In the genomic region with DNA sequence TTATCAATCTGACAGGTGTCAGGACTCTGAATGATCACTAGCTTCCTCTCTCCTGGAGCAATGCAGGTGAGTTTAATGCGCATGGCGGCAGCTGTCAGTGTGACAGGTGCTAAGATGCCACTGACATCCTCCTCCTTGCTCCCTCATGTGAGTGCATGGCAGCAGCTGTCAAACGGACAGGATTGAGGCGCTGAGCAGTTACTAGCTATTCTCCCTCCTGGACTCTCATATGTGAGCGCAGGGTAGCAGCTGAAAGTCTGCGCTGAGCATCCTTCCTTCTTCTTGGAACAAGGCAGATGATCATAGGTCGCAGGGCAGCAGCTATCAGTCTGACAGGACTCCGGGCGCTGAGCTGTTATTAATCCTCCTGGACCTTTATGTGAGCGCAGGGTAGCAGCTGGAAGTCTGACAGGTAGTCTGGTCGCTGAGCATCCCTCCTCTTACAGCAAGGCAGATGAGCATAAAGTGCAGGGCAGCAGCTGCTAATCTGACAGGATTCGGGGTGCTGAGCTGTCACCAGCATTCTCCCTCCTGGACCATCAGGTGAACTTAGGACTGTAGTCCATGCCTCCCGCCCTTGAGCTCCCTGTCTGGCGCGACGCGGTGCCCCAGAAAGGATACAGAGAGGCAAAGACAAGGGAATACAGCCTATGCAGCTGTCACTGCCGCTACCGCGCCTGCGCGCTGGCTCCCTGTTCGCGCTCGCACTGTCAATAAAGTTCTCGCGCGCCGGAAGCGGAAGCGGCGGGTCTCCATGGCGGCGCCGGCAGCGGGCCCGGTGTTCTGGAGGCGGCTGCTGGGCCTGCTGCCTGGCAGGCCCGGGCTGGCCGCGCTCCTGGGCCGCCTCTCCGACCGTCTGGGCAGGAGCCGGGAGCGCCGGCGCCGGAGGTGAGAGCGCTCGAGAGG, we compare ENCODE assay signal across 8 mouse cellular contexts. TPM values are rescaled to one million over a fixed set of nuclear protein-coding genes. Genes with fewer than 3 reads are reported as not detected.
DNase-seq lines count a peak whose midpoint lies in the region; ATAC-seq and TF ChIP-seq lines count a peak whose summit lies in the region.

A gene (plus strand): TSS at position 167 of the 906 bp plus-strand sequence.

- H3K9ac ChIP-seq in hindbrain, embryonic 16.5 days (ENCODE audit: low read depth, low read length): peak within 1 kb of the TSS; percentile 95

- H3K27me3 ChIP-seq in hindbrain, embryonic 16.5 days (replicated peaks; ENCODE audit: control insufficient read depth, insufficient read depth, low read length): no peaks in the 10 kb centered on the region

- H3K9me3 ChIP-seq in hindbrain, embryonic 16.5 days (ENCODE audit: control insufficient read depth, low read length): no peaks in the 10 kb centered on the region

- H3K4me2 ChIP-seq in hindbrain, embryonic 16.5 days (ENCODE audit: low read length): peak within 1 kb of the TSS; percentile 86

- no peaks in the 10 kb centered on the region for H3K36me3 ChIP-seq in hindbrain, embryonic 16.5 days (ENCODE audit: control insufficient read depth, insufficient read depth, low read length)

- intact Hi-C loops in gastrocnemius, adult 2 months (cut with DNase I): no loop called here
- intact Hi-C loops in left cerebral cortex, adult 2 months (cut with DNase I): loop anchor here (2.0 kb wide), 1 partner anchor 16 kb away; a partner anchor contains a TSS

- 6% methylated on average over 49 of the region's 51 CpGs for WGBS in hindbrain, embryonic 16.5 days

- no peak for TF ChIP-seq CTCF in gastrocnemius, adult 2 months (IDR thresholded peaks at IDR 0.05)
- no peak for TF ChIP-seq CTCF in left cerebral cortex, adult 2 months (IDR thresholded peaks at IDR 0.05)

- H3K27ac ChIP-seq in gastrocnemius, adult 2 months: peak within 1 kb of the TSS; percentile 95
- H3K27ac ChIP-seq in hindbrain, embryonic 16.5 days (ENCODE audit: low read depth, low read length): peak within 1 kb of the TSS; percentile 91
- peak within 1 kb of the TSS; percentile 98 for H3K27ac ChIP-seq in left cerebral cortex, adult 2 months

- peak; percentile 94 for DNase-seq in ZHBTc4 (ENCODE audit: low read depth, low spot score)
- DNase-seq in cerebellum, postnatal 4 days (ENCODE audit: low spot score in 2 of 2): peak; percentile 72 to 92
- DNase-seq in gastrocnemius, adult 2 months: peak; percentile 96
- peak; percentile 92 for DNase-seq in left cerebral cortex, adult 2 months (ENCODE audit: extremely low spot score in 1 of 2, low spot score in 2 of 2)
- DNase-seq in right cerebral cortex, adult 18-20 months: peak; percentile 94
- DNase-seq in urinary bladder, adult 2 months (ENCODE audit: low spot score): peak; percentile 84

- H3K4me3 ChIP-seq in gastrocnemius, adult 2 months: peak within 1 kb of the TSS; percentile 85
- peak within 1 kb of the TSS; percentile 99 for H3K4me3 ChIP-seq in hindbrain, embryonic 16.5 days (ENCODE audit: low read length)
- peak within 1 kb of the TSS; percentile 91 for H3K4me3 ChIP-seq in left cerebral cortex, adult 2 months

- peaks cover 32% of the 10 kb centered on the region for H3K4me1 ChIP-seq in hindbrain, embryonic 16.5 days (ENCODE audit: control insufficient read depth, insufficient read depth, low read depth, low read length)

- peak; percentile 96 for ATAC-seq in hindbrain, embryonic 16.5 days
- ATAC-seq in megakaryocyte, adult 5-6 weeks (ENCODE audit: poor library complexity, severe bottlenecking): peak; percentile 61

RNA-seq across cellular contexts. Expression of the gene that starts here (rescaled TPM):
- total RNA-seq in gastrocnemius, adult 2 months (2021): 10 to 100 TPM; 17.2 to 18.0 TPM
- polyA plus RNA-seq in hindbrain, embryonic 16.5 days (2015; fragmentation: Nextera tagmentation; extraction: Ambion mirVana): 67.3 and 68.4 TPM in 2 replicates
- 10 to 100 TPM; 83.3 to 85.5 TPM for total RNA-seq in left cerebral cortex, adult 2 months (2021)
- total RNA-seq in megakaryocyte, adult 5-6 weeks (2015): 18.7 and 22.4 TPM in 2 replicates
- 26.7 and 27.2 TPM in 2 replicates for total RNA-seq in megakaryocyte, adult 5-6 weeks (2017)
- polyA plus RNA-seq in urinary bladder, adult 2 months (2012; rRNA removed): 24.6 and 31.2 TPM in 2 replicates

Comparison
In these comparisons a context has a peak if more than half of its experiments do, and no peak if none do; other contexts are left out.
1. Peak in every context shown above with its lines: DNase-seq, ATAC-seq, H3K4me3 ChIP-seq and H3K27ac ChIP-seq.